Mouse (Mus musculus): ENCODE results near the gene Kidins220. TPM values are rescaled to one million over a fixed set of nuclear protein-coding genes. Genes with fewer than 3 reads are reported as not detected.

The Kidins220 gene
- total and polyA plus RNA-seq, 2 experiments: 21.8 to 26.6 TPM

GRCm38 (mm10) chr12:24932120-24932519, 42.6 kb upstream of the Kidins220 start:
- 73% methylated on average over 6 of the region's 6 CpGs for WGBS
- Histone ChIP-seq H3K36me3 (ENCODE audit: control insufficient read depth, insufficient read depth, low read length) (no peaks in the 10 kb centered on the region), H3K27ac (replicated peaks; ENCODE audit: insufficient read depth, low read depth, low read length) (no peak overlapping the region), H3K4me3 (ENCODE audit: insufficient read depth, low read depth, low read length) (no peak overlapping the region), H3K79me2 (ENCODE audit: control insufficient read depth, insufficient read depth, low read length) (no peaks in the 10 kb centered on the region), H3K4me1 (ENCODE audit: control insufficient read depth, insufficient read depth, low read length) (no peaks in the 10 kb centered on the region), H3K27me3 (ENCODE audit: control insufficient read depth, insufficient read depth, low read length) (no peaks in the 10 kb centered on the region), H3K9ac (ENCODE audit: low read depth, low read length) (no peak overlapping the region)
- TF ChIP-seq POLR2A (IDR thresholded peaks at IDR 0.05; ENCODE audit: extremely low read depth, insufficient read depth, low read length): no peak
- TF ChIP-seq CTCF (IDR thresholded peaks at IDR 0.05; ENCODE audit: low read depth, low read length): no peak
- no peak for DNase-seq (ENCODE audit: extremely low read depth, low read depth, low spot score)

DNA sequence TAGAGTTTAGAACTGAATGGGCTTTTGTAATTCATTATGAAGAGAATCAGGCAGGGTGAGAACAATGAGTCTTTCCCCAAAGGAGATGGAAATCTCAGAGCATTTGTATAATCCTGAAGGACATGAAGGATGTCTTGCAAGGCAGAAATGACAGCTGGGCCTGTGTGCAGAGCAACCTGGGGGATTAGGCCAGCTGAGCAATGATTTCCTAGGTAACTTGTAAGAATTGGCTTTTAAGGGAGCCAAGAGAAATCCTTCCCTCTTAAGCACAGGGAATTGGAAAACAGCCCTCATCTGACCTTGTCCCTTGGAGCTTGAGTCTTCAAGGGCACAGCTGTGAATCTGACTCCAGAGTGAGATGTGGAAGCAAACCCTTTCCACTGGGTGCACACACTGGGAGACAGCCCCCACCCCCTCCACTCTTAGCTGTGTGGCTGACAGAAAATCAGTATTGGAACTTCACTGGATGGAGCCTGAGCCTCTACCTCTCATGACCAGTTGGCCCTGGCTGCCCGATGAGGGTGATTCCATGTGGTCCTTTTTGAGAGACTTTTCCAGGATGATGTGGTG, 41.4 kb upstream of the Kidins220 start:
- no peak for DNase-seq (ENCODE audit: extremely low read depth, low read depth, low spot score)
- Histone ChIP-seq H3K27me3 (ENCODE audit: control insufficient read depth, insufficient read depth, low read length) (no peaks in the 10 kb centered on the region), H3K4me3 (ENCODE audit: insufficient read depth, low read depth, low read length) (no peak overlapping the region), H3K27ac (replicated peaks; ENCODE audit: insufficient read depth, low read depth, low read length) (no peak overlapping the region), H3K9ac (ENCODE audit: low read depth, low read length) (no peak overlapping the region), H3K79me2 (ENCODE audit: control insufficient read depth, insufficient read depth, low read length) (no peaks in the 10 kb centered on the region), H3K36me3 (ENCODE audit: control insufficient read depth, insufficient read depth, low read length) (no peaks in the 10 kb centered on the region), H3K4me1 (ENCODE audit: control insufficient read depth, insufficient read depth, low read length) (no peaks in the 10 kb centered on the region)
- 92% methylated on average over 1 of the region's 1 CpGs for WGBS
- TF ChIP-seq CTCF (IDR thresholded peaks at IDR 0.05; ENCODE audit: low read depth, low read length): no peak

DNA sequence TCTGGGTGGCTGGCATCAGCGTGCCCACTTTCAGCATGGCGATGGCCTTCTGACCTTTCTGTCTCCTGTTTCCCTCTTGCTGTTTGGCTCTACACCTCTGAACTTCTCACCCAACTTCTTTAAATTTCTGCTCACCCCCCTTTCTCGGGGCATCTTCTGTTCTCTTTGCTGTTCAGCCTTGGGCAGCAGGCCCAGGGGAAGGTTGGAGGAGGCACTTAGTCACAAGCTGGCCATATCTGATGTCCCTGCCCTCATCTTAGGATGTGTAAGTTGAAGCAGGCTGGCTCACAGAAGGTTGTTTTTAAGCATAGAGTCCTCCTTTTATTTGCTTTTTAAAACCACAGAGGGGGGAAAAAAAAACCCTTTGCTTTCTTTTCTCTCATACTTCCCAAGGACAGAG, 40.7 kb upstream of the Kidins220 start:
- WGBS: 88% methylated on average over 3 of the region's 3 CpGs
- DNase-seq (ENCODE audit: extremely low read depth, low read depth, low spot score): no peak
- TF ChIP-seq POLR2A (IDR thresholded peaks at IDR 0.05; ENCODE audit: extremely low read depth, insufficient read depth, low read length) (no peak), CTCF (IDR thresholded peaks at IDR 0.05; ENCODE audit: low read depth, low read length) (no peak)
- H3K27ac ChIP-seq (replicated peaks; ENCODE audit: insufficient read depth, low read depth, low read length): no peak overlapping the region
- H3K9ac ChIP-seq (ENCODE audit: low read depth, low read length): no peak overlapping the region
- no peaks in the 10 kb centered on the region for H3K36me3 ChIP-seq (ENCODE audit: control insufficient read depth, insufficient read depth, low read length)
- H3K4me1 ChIP-seq (ENCODE audit: control insufficient read depth, insufficient read depth, low read length): no peaks in the 10 kb centered on the region
- no peaks in the 10 kb centered on the region for H3K27me3 ChIP-seq (ENCODE audit: control insufficient read depth, insufficient read depth, low read length)
- no peaks in the 10 kb centered on the region for H3K79me2 ChIP-seq (ENCODE audit: control insufficient read depth, insufficient read depth, low read length)
- H3K4me3 ChIP-seq (ENCODE audit: insufficient read depth, low read depth, low read length): no peak overlapping the region

GRCm38 (mm10) chr12:24936281-24936680, 38.4 kb upstream of the Kidins220 start:
- no peaks in the 10 kb centered on the region for H3K79me2 ChIP-seq (ENCODE audit: control insufficient read depth, insufficient read depth, low read length)
- WGBS: 42% methylated on average over 1 of the region's 1 CpGs
- TF ChIP-seq CTCF (IDR thresholded peaks at IDR 0.05; ENCODE audit: low read depth, low read length) (no peak), POLR2A (IDR thresholded peaks at IDR 0.05; ENCODE audit: extremely low read depth, insufficient read depth, low read length) (no peak)
- no peak overlapping the region for H3K27ac ChIP-seq (replicated peaks; ENCODE audit: insufficient read depth, low read depth, low read length)
- DNase-seq (ENCODE audit: extremely low read depth, low read depth, low spot score): no peak
- no peak overlapping the region for H3K9ac ChIP-seq (ENCODE audit: low read depth, low read length)
- no peaks in the 10 kb centered on the region for H3K27me3 ChIP-seq (ENCODE audit: control insufficient read depth, insufficient read depth, low read length)
- no peak overlapping the region for H3K4me3 ChIP-seq (ENCODE audit: insufficient read depth, low read depth, low read length)
- H3K4me1 ChIP-seq (ENCODE audit: control insufficient read depth, insufficient read depth, low read length): no peaks in the 10 kb centered on the region
- H3K36me3 ChIP-seq (ENCODE audit: control insufficient read depth, insufficient read depth, low read length): no peaks in the 10 kb centered on the region

GRCm38 (mm10) chr12:24939372-24939771, 35.4 kb upstream of the Kidins220 start:
- no peak overlapping the region for H3K4me3 ChIP-seq (ENCODE audit: insufficient read depth, low read depth, low read length)
- no peaks in the 10 kb centered on the region for H3K4me1 ChIP-seq (ENCODE audit: control insufficient read depth, insufficient read depth, low read length)

DNA sequence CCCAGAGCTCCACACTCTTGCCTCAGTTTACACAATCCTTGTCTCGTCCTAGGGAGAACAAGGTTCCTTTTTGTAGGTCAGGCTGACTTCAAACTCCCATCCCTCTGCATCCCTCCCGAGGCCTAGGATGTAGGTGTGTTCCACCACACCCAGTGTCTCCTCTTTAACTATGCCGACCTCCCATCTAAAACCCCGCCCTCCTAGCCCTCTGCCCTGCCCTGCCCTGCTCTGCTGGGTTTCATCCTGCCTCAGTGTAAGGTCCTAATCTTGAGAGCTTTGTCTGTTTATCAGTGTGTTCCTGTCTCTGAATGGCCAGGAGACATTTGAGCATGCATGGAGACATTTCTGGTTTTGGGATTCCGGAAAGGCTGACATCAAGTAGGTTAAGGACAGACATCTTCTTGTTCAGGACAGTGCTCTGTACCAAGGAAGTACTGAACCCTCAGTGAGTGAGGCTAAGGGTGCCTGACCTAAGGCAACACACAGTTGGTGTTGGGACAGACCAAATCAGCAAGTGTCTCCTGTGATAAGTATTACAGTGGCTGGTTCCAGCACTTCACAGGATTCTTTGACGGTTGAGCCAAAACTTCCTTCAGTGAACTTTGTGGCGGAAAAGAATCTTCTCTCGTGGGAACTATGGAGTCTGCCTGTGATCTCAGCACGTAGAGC, 32.0 kb upstream of the Kidins220 start:
- TF ChIP-seq POLR2A (IDR thresholded peaks at IDR 0.05; ENCODE audit: extremely low read depth, insufficient read depth, low read length): no peak
- TF ChIP-seq CTCF (IDR thresholded peaks at IDR 0.05; ENCODE audit: low read depth, low read length): no peak
- Histone ChIP-seq H3K4me1 (ENCODE audit: control insufficient read depth, insufficient read depth, low read length) (no peaks in the 10 kb centered on the region), H3K79me2 (ENCODE audit: control insufficient read depth, insufficient read depth, low read length) (no peaks in the 10 kb centered on the region), H3K4me3 (ENCODE audit: insufficient read depth, low read depth, low read length) (no peak overlapping the region), H3K27me3 (ENCODE audit: control insufficient read depth, insufficient read depth, low read length) (no peaks in the 10 kb centered on the region), H3K9ac (ENCODE audit: low read depth, low read length) (no peak overlapping the region), H3K27ac (replicated peaks; ENCODE audit: insufficient read depth, low read depth, low read length) (no peak overlapping the region), H3K36me3 (ENCODE audit: control insufficient read depth, insufficient read depth, low read length) (no peaks in the 10 kb centered on the region)
- no peak for DNase-seq (ENCODE audit: extremely low read depth, low read depth, low spot score)
- WGBS: 77% methylated on average over 9 of the region's 9 CpGs

More at GRCm38 (mm10) chr12:24939372-24939771, 35.4 kb upstream of the Kidins220 start:
- H3K9ac ChIP-seq (ENCODE audit: low read depth, low read length): no peak overlapping the region
- WGBS: 96% methylated on average over 8 of the region's 8 CpGs
- no peaks in the 10 kb centered on the region for H3K36me3 ChIP-seq (ENCODE audit: control insufficient read depth, insufficient read depth, low read length)
- no peak overlapping the region for H3K27ac ChIP-seq (replicated peaks; ENCODE audit: insufficient read depth, low read depth, low read length)
- DNase-seq (ENCODE audit: extremely low read depth, low read depth, low spot score): no peak
- H3K27me3 ChIP-seq (ENCODE audit: control insufficient read depth, insufficient read depth, low read length): no peaks in the 10 kb centered on the region
- H3K79me2 ChIP-seq (ENCODE audit: control insufficient read depth, insufficient read depth, low read length): no peaks in the 10 kb centered on the region
- TF ChIP-seq CTCF (IDR thresholded peaks at IDR 0.05; ENCODE audit: low read depth, low read length): no peak
- TF ChIP-seq POLR2A (IDR thresholded peaks at IDR 0.05; ENCODE audit: extremely low read depth, insufficient read depth, low read length): no peak

All from liver, adult 2 months (tissue).